Mouse (Mus musculus): Measurements from ENCODE around the gene Syne3. TPM values are rescaled to one million over a fixed set of nuclear protein-coding genes. Genes with fewer than 3 reads are reported as not detected.

Gene Syne3
- polyA plus RNA-seq, 1 experiment from 2014 or later: 0.49 TPM

DNA sequence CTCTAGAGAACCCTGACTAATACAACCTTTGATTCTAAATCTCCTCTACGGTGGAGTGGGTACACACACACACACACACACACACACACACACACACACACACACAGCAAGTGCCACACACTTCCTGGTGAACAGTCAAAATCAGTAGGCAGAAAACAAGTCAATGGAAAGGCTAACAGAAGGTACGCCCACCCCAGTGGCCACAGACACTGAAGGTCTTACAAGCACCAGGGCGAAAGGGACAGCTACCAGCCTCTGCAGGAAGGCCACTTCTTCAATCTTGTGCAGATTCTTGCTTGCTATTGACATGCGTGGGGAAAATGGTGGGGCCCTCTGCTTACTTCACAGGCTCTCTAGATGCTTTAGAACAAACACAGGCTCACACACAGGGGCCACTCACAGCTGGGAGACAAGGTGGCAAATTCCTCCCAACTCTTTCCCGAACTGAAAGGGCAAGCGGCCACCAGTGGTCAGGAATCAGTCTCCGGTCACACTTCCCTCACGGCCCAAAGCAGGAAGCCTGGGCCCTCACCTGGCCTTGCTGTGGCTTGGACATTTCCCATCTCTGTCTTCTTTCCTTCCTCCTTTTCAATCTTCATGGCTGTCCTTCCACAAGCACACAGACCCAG is 11.9 kb upstream of the Syne3 start:
- H3K9ac ChIP-seq: no peak overlapping the region

DNA sequence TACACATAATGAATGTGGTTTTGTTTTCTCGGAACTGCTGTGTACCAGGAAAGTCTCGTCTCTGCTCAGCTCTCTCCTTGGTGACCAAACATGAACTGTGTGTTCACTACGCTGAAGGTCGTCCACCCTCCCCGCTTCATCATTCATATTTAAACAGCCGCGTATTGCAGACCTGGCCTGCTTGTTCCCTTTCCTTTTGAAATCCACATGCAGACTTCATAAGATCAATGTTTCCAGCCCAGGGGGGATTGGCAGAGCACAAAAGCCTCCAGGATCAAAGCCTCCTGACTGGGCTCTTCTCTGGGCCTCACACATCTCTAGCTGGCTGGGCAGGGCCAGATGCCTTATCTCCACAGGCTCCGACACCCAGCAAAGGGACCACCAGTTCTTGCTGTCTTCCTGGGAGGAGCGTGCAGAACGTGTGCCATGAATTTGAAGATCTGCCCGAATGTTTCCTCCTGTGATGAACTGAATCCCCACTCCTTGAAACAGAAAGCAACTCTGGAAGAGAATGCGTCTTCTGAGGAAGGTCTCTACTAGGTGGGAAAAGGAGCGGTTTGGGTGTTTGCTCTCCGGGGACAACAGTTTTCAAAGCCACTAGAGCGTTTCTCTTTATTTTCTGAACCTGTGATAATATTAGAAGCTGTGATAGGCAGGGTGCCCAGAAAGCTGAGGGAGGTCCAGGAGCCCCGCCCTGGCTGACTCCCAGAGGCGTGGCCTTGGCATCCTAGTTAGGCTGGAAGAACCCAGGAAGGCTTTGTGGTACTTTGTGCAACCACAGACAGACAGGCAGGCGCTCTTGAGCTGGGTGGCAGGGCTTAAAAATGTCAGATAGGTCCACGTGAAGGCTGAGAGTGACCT is 10.0 kb upstream of the Syne3 start:
- ATAC-seq (replicated peaks): peak; percentile 58; the same call in 1 of the 2 replicates
- 48% methylated on average over 19 of the region's 19 CpGs for WGBS
- H3K27ac ChIP-seq: peak overlapping the region; percentile 39; the same call in 1 of the 2 replicates

More for the DNA sequence above, 11.9 kb upstream of the Syne3 start:
- H3K9me3 ChIP-seq: peaks cover 4% of the 10 kb centered on the region; the same call in 1 of the 2 replicates
- no peaks in the 10 kb centered on the region for H3K36me3 ChIP-seq (replicated peaks)
- peaks cover 9% of the 10 kb centered on the region; the same call in 1 of the 2 replicates for H3K4me1 ChIP-seq
- no peak overlapping the region for H3K27ac ChIP-seq
- no peak overlapping the region for H3K4me3 ChIP-seq
- no peaks in the 10 kb centered on the region for H3K27me3 ChIP-seq (replicated peaks)
- no peak for ATAC-seq (replicated peaks)
- H3K4me2 ChIP-seq: no peak overlapping the region
- WGBS: 84% methylated on average over 8 of the region's 8 CpGs

DNA sequence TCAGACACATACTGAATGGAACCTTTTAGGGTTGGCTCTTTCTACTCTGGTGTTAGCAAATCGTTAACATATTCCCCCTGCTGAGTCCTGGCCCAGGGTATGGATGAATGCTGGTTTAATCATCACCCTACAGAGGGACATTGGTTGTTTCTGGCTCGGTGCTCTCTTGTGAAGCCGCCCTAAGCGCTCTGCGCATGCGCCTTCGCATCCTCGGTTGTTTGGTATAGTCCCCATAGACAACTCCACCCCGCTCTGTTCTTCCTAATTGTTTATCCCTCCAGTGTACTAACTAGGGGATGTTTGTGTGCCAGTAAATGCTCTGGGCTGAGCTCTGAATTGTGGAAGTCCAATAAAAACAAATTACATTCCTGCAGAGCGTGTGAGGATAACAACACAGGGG is 7.0 kb upstream of the Syne3 start:
- H3K27ac ChIP-seq: no peak overlapping the region
- 78% methylated on average over 10 of the region's 10 CpGs for WGBS
- H3K4me1 ChIP-seq: peaks cover 9% of the 10 kb centered on the region; the same call in 1 of the 2 replicates
- H3K36me3 ChIP-seq (replicated peaks): no peaks in the 10 kb centered on the region
- no peak overlapping the region for H3K4me2 ChIP-seq
- H3K9ac ChIP-seq: no peak overlapping the region
- ATAC-seq (replicated peaks): no peak
- no peaks in the 10 kb centered on the region for H3K9me3 ChIP-seq
- no peaks in the 10 kb centered on the region for H3K27me3 ChIP-seq (replicated peaks)
- no peak overlapping the region for H3K4me3 ChIP-seq

More for the DNA sequence above, 10.0 kb upstream of the Syne3 start:
- H3K9me3 ChIP-seq: peaks cover 4% of the 10 kb centered on the region; the same call in 1 of the 2 replicates
- H3K4me2 ChIP-seq: no peak overlapping the region
- no peak overlapping the region for H3K9ac ChIP-seq
- H3K27me3 ChIP-seq (replicated peaks): no peaks in the 10 kb centered on the region
- H3K4me3 ChIP-seq: no peak overlapping the region
- H3K36me3 ChIP-seq (replicated peaks): no peaks in the 10 kb centered on the region
- H3K4me1 ChIP-seq: peaks cover 9% of the 10 kb centered on the region; the same call in 1 of the 2 replicates

DNA sequence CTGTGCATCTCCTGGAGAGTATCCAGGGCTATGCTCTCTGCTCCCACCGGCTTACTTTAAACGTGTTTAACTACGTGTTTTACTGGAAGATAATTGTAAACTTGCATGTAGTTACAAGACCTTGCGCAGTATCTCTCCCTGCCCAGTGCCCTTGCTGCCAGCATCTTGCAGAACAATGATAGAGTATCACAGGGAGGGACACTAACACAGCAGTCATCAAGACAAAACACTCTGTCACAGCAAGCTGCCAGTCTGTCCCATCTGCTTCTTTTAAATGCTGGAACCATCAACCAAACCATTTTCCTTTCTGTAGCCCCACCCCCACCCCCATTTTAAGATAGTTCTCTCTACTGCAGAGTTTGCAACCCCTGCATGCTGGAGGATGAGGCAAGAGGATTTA is 6.6 kb upstream of the Syne3 start:
- 0 out of 2 replicates have a peak, but pooled peaks cover 3% of the 10 kb centered on the region for H3K27me3 ChIP-seq (replicated peaks)
- H3K27ac ChIP-seq: no peak overlapping the region
- H3K36me3 ChIP-seq (replicated peaks): no peaks in the 10 kb centered on the region
- no peak overlapping the region for H3K4me2 ChIP-seq
- H3K9ac ChIP-seq: no peak overlapping the region
- H3K9me3 ChIP-seq: no peaks in the 10 kb centered on the region
- WGBS: 71% methylated on average over 4 of the region's 4 CpGs
- H3K4me3 ChIP-seq: no peak overlapping the region
- ATAC-seq (replicated peaks): no peak
- H3K4me1 ChIP-seq: peaks cover 9% of the 10 kb centered on the region; the same call in 1 of the 2 replicates

DNA sequence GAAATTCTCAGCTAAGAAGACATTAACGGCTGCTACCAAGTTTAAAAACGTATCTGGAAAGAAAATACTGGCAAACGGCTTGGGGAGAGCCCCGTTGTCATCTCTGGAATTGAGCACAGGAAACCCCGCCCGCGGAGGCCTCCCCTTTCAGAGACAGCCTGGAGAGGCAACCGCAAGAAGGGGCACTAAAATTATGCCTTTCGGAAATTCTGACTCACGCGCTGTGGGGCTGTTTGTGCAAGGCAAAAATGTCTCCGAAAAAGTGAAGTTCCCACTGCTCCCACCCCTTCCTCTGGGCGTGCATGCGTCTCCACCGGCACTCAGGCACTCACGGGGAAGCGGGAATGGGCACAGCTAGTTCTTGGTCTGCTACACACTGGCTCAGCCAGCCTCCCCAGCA is 3.5 kb upstream of the Syne3 start:
- 54% methylated on average over 17 of the region's 17 CpGs for WGBS
- no peak for ATAC-seq (replicated peaks)

DNA sequence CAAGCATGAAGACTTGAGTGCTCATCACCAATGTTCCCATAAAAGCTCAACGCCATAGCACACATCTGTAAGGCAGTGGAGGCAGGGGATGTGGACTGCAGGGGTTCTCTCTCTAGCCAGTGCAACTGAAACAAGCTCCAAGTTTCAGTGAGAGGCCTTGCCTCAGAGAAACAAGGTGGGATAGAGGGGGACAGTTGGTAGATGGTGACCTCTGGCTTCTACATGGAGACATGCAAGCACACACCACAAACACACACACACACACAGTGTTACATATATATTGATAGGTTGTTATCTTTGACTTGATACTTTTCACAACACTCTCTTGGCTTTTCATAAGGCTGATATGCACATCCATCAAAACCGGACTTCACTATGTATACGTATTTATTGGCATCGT is 2.7 kb upstream of the Syne3 start:
- no peak overlapping the region for H3K9ac ChIP-seq
- no peak overlapping the region for H3K4me2 ChIP-seq
- no peak overlapping the region for H3K27ac ChIP-seq
- 96% methylated on average over 4 of the region's 4 CpGs for WGBS
- H3K27me3 ChIP-seq (replicated peaks): peaks cover 41% of the 10 kb centered on the region
- H3K4me1 ChIP-seq: peaks cover 17% of the 10 kb centered on the region
- no peak for ATAC-seq (replicated peaks)
- H3K9me3 ChIP-seq: no peaks in the 10 kb centered on the region
- no peak overlapping the region for H3K4me3 ChIP-seq
- no peaks in the 10 kb centered on the region for H3K36me3 ChIP-seq (replicated peaks)

More for the DNA sequence above, 3.5 kb upstream of the Syne3 start:
- Histone ChIP-seq H3K27me3 (replicated peaks) (peaks cover 34% of the 10 kb centered on the region), H3K4me2 (no peak overlapping the region), H3K27ac (no peak overlapping the region), H3K4me3 (no peak overlapping the region), H3K36me3 (replicated peaks) (no peaks in the 10 kb centered on the region), H3K9me3 (no peaks in the 10 kb centered on the region), H3K4me1 (peaks cover 17% of the 10 kb centered on the region), H3K9ac (no peak overlapping the region)

DNA sequence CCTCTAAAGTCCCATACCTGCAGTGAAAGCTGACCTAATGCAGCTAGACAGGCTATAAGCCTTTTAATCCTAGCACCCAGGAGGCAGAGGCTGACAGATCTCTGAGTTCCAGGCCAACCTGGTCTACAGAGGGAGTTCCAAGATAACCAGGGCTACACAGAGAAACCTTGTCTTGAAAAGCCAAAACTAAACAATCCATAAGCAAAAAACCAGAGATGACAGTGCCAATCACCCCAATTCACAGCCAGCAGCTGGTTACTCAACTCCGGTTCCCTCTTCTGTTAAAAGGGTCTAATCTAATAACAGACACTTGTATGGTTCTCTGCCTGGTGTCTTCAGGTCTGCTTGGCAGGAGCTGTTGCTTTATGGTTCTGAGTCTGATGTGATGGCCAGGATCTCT is 2.0 kb upstream of the Syne3 start:
- Histone ChIP-seq H3K4me2 (no peak overlapping the region), H3K9ac (no peak overlapping the region), H3K36me3 (replicated peaks) (no peaks in the 10 kb centered on the region), H3K27me3 (replicated peaks) (peaks cover 44% of the 10 kb centered on the region), H3K9me3 (no peaks in the 10 kb centered on the region), H3K27ac (no peak overlapping the region), H3K4me3 (no peak overlapping the region), H3K4me1 (peaks cover 17% of the 10 kb centered on the region)
- WGBS: 85% methylated on average over 1 of the region's 1 CpGs
- ATAC-seq (replicated peaks): no peak

DNA sequence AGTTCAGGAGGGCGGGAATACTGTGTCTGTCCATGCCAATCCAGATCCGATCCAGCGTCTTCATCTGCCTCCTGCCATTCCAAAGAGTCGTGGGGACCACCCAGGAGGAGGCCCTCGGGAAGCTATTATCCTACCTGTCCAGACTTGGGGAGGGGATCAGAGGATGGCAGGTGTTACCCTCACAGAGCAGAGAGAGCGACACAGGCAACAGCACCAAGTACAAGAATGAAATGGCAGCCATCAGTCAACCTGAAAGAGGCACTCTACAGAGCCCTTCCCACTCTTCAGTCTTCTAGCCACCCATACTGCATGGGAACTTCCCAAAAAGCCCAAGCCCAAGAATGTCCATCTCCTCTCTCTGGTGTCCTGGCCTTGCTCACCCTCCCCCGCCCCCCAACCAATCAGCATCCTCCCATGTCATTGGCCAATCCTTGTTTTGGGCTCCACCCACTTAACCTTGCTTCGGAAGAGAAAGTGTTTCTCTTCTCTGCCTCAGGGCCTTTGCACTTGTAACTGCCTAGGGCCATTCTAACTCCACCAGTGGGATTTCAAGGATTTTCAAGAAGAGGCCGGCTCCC is 693 bp upstream of the Syne3 start:
- 13% methylated on average over 9 of the region's 9 CpGs for WGBS
- Histone ChIP-seq H3K4me1 (peaks cover 17% of the 10 kb centered on the region), H3K27ac (no peak overlapping the region), H3K9me3 (no peaks in the 10 kb centered on the region), H3K36me3 (replicated peaks) (no peaks in the 10 kb centered on the region), H3K27me3 (replicated peaks) (peaks cover 44% of the 10 kb centered on the region), H3K4me2 (peak overlapping the region; percentile 97), H3K4me3 (peak overlapping the region; percentile 58), H3K9ac (peak overlapping the region; percentile 49; the same call in 1 of the 2 replicates)
- ATAC-seq (replicated peaks): peak; percentile 13; the same call in 1 of the 2 replicates

DNA sequence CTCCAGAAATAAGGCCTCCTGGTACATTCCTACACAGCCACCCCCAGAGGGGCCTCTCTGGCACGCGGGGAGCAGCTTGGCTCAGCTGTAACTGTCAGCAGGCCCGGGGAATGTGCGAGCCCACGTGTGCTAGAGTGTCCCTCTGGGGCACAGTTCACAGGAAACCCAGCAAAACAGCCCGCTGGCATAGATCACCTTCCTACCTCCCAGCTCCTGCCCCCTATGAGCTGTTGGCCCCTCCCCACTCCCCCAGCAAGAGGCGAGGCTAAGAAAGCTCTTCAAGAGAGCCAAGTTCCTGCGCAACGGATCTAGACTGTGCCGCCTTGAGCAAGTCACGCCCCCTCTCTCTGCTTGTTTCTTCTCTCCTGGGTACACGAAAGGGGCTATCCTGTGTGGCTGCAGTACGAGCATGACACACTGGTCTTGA is 844 bp downstream of the Syne3 start:
- no peak overlapping the region for H3K27ac ChIP-seq
- no peak overlapping the region for H3K9ac ChIP-seq
- no peaks in the 10 kb centered on the region for H3K9me3 ChIP-seq
- no peaks in the 10 kb centered on the region for H3K36me3 ChIP-seq (replicated peaks)
- H3K4me3 ChIP-seq: peak overlapping the region; percentile 6; the same call in 1 of the 2 replicates
- H3K4me2 ChIP-seq: peak overlapping the region; percentile 97
- peaks cover 17% of the 10 kb centered on the region for H3K4me1 ChIP-seq
- peak; percentile 41; the same call in 1 of the 2 replicates for ATAC-seq (replicated peaks)
- under 1% methylated on average over 13 of the region's 13 CpGs for WGBS
- peaks cover 44% of the 10 kb centered on the region for H3K27me3 ChIP-seq (replicated peaks)

DNA sequence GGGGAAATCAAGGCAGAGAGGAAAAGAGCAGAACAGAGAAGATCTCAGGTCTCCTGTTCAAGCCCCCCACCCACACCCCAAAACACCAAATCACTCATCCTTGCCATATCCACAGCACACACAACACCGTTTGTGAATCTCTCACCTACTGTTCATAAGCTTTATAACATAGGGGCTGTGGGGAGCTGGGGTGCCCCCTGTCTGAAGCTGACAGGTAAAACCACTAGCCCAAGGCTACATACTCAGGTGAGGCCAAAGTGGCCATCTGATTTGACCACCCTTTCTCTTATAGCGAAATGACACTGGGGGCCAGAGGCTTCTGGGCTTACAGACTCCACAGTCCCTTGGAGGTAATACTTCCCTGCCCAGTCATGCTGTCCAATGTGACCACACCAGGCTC is 1.5 kb downstream of the Syne3 start:
- Histone ChIP-seq H3K4me2 (no peak overlapping the region), H3K9me3 (no peaks in the 10 kb centered on the region), H3K4me1 (peaks cover 17% of the 10 kb centered on the region), H3K27ac (no peak overlapping the region), H3K9ac (no peak overlapping the region), H3K4me3 (no peak overlapping the region), H3K27me3 (replicated peaks) (peaks cover 44% of the 10 kb centered on the region), H3K36me3 (replicated peaks) (no peaks in the 10 kb centered on the region)
- 54% methylated on average over 2 of the region's 2 CpGs for WGBS
- ATAC-seq (replicated peaks): no peak

DNA sequence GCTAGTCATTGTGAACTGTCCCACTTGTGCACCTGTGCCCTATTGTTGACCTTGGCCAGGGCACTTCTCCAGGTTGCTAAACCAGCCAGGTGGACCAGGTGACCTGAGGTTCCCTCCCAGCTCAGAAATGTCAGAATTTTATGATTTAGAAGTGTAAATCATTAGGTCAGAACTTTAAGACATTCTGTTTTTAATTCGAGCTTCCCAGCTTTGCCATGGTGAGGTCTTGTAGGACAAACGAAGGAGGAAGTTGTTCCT is 4.0 kb downstream of the Syne3 start:
- no peak for ATAC-seq (replicated peaks)
- Histone ChIP-seq H3K27ac (no peak overlapping the region), H3K4me2 (no peak overlapping the region), H3K36me3 (replicated peaks) (no peaks in the 10 kb centered on the region), H3K4me3 (no peak overlapping the region), H3K9ac (no peak overlapping the region), H3K27me3 (replicated peaks) (peaks cover 36% of the 10 kb centered on the region), H3K9me3 (no peaks in the 10 kb centered on the region), H3K4me1 (peaks cover 17% of the 10 kb centered on the region)
- 60% methylated on average over 2 of the region's 2 CpGs for WGBS

DNA sequence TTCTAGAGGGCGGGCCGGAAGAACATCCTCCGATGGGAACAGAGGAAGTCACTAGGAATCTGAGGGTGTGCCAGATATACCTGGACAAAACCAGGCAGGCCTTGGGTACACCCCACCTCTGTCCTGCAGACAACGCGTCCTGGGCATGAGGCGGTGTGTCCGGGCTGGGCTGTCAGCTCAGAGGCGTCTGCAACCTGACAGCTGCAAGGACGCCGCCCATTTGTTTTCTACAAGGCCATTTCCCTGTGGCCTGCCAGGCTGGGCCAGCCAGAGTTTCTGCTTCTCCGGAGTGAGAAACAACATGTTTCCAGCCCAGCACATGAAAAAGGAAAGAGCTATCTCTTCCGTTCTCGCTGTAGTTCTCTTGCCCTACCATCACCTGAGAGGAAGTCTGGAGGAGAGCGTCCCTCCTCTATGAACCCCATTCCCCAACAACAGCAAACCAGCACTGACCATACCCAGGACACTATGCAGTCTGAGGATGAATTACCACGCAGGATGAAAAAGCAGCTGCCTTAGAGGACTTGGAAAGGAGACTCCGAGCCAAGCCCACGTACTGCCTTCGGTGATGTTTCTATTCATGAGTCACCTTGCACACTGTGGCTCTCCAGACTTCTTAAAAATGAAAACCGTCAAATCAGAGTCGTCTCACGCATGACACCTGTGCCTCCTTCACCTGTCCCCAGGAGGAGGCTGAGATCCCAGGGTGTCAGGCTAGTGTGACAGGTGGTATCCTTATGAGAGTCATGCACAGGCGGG is 4.5 kb downstream of the Syne3 start:
- no peak overlapping the region for H3K9ac ChIP-seq
- no peak overlapping the region for H3K4me3 ChIP-seq
- H3K4me1 ChIP-seq: peaks cover 16% of the 10 kb centered on the region
- no peak for ATAC-seq (replicated peaks)
- WGBS: 85% methylated on average over 22 of the region's 22 CpGs
- no peaks in the 10 kb centered on the region for H3K9me3 ChIP-seq
- H3K4me2 ChIP-seq: no peak overlapping the region
- H3K27ac ChIP-seq: no peak overlapping the region
- H3K36me3 ChIP-seq (replicated peaks): no peaks in the 10 kb centered on the region
- H3K27me3 ChIP-seq (replicated peaks): peaks cover 31% of the 10 kb centered on the region
